Mouse (Mus musculus) T-helper 17 cell (primary cell): ENCODE data around the gene Cabp1.

Experiments
- in situ Hi-C, 2 experiments: fragments of 300-600 bp; cut with MboI, MseI; formaldehyde crosslinking; loops; 1 replicate in 1 of 2; 2 replicates in 1 of 2; pipeline ENCODE4 v1.15.1; 2025; ENCODE audit warnings: high pct_unique_total_duplicates in 2 of 2

Cabp1 gene

GRCm38 (mm10) chr5:115208601-115209000, 14.4 kb upstream of the Cabp1 start:
- in situ Hi-C loops = no loop called here

- in situ Hi-C loops = no loop called here
Observed at GRCm38 (mm10) chr5:115207892-115208291, 13.7 kb upstream of the Cabp1 start.

- in situ Hi-C loops = no loop called here
Observed at GRCm38 (mm10) chr5:115207244-115207643, 13.1 kb upstream of the Cabp1 start.

DNA sequence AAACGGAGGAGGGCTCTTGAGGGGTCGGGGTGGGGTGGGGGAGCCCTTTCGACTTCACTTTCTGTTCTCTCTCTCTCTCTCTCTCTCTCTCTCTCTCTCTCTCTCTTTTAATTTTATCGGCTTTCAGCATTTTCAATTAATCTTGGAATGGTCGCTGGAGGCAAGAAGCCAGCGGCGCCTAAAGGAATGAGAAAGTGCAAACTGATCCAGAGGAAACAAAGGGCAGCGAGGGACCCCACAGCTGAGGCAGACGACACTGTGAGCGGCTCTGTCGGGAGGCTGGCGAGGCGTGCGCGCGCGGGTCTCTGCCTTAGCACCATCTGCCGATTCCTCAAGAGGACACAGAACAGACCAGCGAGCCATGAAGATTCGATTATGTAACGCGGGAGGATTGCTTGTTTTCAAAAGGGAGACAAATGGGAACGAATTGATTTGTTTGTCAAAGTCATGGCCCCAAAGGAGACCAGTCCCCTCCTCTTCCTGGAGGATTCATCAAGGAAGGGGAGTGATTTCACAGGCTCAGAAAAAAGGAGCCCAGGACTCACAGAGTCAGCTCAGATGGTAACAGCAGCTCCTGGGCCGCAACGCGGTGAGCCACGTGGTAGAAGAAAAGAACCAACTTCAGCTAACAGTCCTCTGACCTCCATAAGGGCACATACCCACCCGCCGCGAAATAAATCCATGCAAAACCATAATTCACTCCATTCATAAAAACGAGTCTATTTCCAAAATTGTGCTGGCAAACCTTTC, 10.6 kb upstream of the Cabp1 start:
- in situ Hi-C loops = no loop called here

GRCm38 (mm10) chr5:115203735-115204561, 9.8 kb upstream of the Cabp1 start:
- in situ Hi-C loops = no loop called here

- in situ Hi-C loops = no loop called here
Observed at GRCm38 (mm10) chr5:115194626-115195221, 543 bp upstream of the Cabp1 start.

- in situ Hi-C loops = no loop called here
Observed at GRCm38 (mm10) chr5:115193226-115193625, 955 bp downstream of the Cabp1 start.

GRCm38 (mm10) chr5:115192828-115193195, 1.4 kb downstream of the Cabp1 start:
- in situ Hi-C loops = no loop called here

- in situ Hi-C loops = no loop called here
Observed at GRCm38 (mm10) chr5:115191880-115192827, 2.0 kb downstream of the Cabp1 start.

DNA sequence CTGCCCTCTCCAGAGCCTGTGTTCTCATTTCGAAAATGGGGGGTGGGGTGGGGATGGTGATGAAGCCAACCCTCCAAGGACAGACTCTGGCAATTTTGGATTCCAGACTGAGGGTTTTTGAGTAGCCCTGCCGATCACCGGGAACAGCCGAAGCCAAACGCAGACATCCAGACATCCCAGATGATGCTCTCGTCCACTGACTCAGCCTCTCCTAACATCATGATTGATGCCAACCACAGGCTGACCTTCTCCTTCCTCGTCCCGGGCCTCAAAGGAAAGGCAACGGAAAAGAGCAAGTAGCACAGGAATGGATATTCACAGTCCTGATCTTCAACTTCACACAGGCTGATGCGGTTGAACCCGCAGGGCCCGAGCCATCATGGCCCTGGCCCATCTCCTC, 4.1 kb downstream of the Cabp1 start:
- in situ Hi-C loops = no loop called here

- in situ Hi-C loops = loop anchor here in 1 of 2 experiments (5.0 kb wide), 1 partner anchor 62 kb away; no protein-coding TSS in a partner anchor
Observed at GRCm38 (mm10) chr5:115188824-115189223, 5.4 kb downstream of the Cabp1 start.

DNA sequence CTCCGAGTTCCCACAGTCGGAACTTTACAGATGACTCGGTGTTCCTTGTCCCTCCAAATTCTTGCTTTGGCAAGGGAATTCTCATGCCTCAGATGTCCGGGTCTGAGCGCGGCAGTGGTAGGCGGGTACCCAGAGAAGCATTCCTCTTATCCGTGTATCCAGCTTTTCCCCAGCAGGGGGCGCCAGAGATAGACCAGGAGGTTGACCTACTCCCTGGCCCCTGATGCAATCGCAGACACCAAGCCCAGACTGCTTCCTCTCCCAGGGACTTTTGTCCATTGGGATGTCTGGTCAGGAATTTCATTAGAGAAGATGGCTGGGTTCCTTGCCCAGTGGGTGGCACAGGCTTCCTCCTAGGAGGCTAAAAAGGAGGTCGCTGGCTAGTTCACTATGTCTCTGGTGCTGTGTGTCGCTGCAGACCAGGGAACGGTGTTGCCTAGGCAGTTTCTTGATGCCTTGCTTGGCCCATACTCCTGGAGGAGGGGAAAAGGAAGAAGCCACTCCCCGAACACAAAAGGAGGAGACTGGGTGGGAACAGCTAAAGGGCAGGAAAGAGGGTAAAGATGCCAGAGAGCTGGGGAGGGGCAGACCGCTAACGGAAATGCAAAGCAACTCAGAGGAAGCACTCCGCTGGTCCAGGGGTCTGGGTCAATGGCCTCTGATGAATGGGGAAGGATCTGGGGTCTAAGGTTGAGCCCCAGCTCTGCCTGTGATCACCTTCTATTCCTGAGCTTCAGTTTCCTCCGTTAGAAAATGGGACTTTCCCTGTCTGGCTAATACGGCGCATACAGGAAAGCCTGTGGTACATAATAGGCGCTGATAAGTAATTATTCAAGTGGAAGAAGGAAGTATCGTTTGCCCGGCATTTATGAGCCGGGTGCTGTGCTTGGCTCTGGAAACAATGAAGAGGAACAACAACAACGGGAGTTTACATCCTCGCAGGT, 6.7 kb downstream of the Cabp1 start:
- in situ Hi-C loops = loop anchor here in 1 of 2 experiments (5.0 kb wide), 1 partner anchor 60 kb away; no protein-coding TSS in a partner anchor

DNA sequence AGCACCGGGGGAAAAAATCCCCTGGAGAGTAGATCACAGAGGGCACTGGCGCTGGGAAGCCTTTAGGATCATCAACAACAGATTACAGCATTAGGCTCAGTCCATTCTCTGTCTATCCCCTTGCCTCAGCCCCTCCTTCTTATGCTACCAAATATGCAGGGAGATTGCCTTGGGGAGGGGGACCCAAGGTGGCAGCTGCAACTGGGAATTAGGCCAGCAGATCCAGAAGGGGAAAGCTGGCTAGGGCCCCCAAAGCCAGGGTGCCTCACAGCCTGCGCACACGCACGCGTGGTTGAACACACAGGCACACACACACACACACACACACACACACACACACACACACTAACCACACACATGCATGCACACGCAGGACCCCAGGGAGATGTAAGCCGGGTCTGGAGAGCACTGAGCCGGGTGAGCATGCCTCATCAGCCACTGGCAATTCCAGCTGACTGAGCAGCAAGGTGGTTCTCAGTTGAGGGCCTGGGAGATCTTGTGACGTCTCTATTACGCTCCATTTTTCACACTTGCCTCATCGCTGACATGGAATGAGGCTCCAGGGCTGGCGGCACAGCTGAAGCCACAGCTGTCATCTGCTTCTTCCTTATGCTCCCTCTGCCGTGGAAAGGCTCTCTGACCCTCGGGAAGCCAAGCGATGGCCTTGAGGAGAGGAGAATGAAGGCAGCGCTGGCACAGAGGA, 7.7 kb downstream of the Cabp1 start:
- in situ Hi-C loops = loop anchor here in 1 of 2 experiments (5.0 kb wide), 1 partner anchor 59 kb away; no protein-coding TSS in a partner anchor

GRCm38 (mm10) chr5:115184726-115185125, 9.5 kb downstream of the Cabp1 start:
- in situ Hi-C loops = loop anchor here in 1 of 2 experiments (5.0 kb wide), 1 partner anchor 57 kb away; no protein-coding TSS in a partner anchor

DNA sequence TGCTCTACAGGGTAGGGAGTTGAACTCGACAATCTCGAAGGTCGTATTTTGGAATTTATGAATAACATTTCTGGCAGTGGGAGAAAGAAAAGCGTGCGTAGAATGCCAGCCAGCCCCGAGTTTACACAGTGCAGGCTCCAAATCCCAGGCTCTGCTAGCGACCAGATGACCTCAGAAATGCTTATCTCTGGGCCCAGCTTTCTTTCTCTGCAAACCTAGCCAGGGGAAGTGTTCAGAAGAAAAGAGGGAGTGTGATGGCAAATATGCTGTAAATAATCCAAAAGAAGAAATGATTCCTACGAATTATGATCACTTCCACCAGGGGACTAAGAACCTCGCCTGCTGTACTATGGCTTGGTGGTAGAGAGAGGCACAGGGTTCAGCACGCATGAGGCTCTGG, 10.7 kb downstream of the Cabp1 start:
- in situ Hi-C loops = no loop called here

DNA sequence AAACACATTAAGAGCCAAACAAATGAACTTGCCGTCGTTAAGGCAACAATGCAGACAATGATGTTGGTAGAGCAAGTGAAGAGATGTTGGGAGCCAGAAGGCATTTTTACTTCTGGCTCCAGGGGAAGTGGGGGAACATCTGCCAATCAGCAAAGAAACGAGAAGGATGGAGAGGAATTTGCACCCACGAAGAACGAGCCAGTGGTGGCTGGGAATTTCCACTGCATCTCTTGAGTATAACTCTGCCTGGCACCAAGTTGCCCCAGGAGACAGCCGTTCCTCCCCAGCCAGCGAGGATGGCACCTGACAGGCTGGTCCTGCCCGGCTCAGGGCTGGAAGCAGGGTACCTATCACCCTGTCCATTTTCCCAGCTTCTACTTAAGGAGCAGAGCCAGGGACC, 11.3 kb downstream of the Cabp1 start:
- in situ Hi-C loops = no loop called here

DNA sequence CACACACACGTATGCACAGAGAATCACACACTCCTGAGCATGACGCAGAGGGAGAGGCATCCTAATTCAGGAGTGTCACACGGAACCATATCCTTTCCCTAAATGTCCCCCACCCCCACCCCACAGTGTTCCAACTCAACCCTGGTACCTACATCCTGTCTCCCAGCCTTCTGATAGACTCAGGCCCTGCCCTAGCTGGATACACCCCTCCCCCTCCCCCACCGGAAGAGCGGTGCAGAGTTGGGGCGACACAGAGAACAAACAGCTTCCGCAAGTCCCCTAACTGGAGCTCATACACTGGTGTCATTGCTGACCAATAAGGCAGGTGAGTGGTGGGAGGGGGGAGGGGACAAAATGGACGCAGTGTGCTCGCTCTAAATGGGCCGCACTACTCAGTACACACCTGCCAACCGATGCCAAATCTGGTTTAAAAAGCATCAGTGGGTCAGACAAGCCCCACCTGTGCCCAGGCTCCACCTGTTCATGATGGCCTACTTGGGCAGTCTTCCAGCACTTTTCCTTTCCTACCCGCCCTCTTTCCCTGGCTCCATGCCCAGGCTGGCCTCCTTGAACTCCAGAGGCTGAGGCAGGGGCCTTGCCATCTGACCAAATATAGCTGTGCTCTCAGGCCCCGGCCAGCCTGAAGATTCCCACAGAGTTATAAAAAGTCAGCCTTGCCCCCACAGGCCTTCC, 12.8 kb downstream of the Cabp1 start:
- in situ Hi-C loops = no loop called here

DNA sequence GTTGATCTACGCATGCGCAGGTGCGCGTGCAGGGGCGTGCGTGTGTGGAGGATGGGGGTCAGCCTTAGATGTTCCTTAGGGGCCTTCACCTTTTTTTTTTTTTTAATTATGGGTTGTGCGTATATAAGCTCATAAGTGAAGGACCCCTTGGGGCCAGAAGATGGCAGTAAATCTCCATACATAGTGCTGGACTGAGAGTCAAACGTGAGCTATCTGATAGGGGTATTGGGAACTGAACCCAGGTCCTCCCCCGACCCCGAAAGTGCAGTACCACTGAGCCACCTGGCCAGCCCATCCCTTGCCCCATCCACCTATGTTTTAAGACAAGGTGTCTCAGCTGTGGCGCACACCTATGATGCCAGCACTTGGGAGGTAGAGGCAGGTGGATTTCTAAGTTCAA, 14.6 kb downstream of the Cabp1 start:
- in situ Hi-C loops = no loop called here

GRCm38 (mm10) chr5:115177866-115178265, 16.3 kb downstream of the Cabp1 start:
- in situ Hi-C loops = no loop called here
